Mouse (Mus musculus) ES-E14 (cell line): ENCODE data around the gene Bcl2l10.

ENCODE experiments used
- CHD2 ChIP-seq: IDR thresholded peaks from 2 replicates; pipeline ENCODE4 v1.6.1; 2014; ENCODE audit warnings: mild to moderate bottlenecking, low read depth, low read length, inconsistent platforms
- HCFC1 ChIP-seq: IDR thresholded peaks from 2 replicates; pipeline ENCODE4 v1.6.1; 2012; ENCODE audit warnings: low read length, inconsistent platforms, borderline replicate concordance; ENCODE audit not compliant: insufficient read depth
- MAFK ChIP-seq: IDR thresholded peaks from 2 replicates; pipeline ENCODE4 v1.6.1; 2014; ENCODE audit warnings: mild to moderate bottlenecking, low read depth, low read length, inconsistent platforms; ENCODE audit not compliant: insufficient read depth
- ZC3H11A ChIP-seq: IDR thresholded peaks from 2 replicates; pipeline ENCODE4 v1.6.1; 2012; ENCODE audit warnings: low read depth, mild to moderate bottlenecking, inconsistent platforms, low read length, borderline replicate concordance
- ZNF384 ChIP-seq: IDR thresholded peaks from 2 replicates; pipeline ENCODE4 v1.6.1; 2012; ENCODE audit warnings: low read depth, low read length, inconsistent platforms

DNA sequence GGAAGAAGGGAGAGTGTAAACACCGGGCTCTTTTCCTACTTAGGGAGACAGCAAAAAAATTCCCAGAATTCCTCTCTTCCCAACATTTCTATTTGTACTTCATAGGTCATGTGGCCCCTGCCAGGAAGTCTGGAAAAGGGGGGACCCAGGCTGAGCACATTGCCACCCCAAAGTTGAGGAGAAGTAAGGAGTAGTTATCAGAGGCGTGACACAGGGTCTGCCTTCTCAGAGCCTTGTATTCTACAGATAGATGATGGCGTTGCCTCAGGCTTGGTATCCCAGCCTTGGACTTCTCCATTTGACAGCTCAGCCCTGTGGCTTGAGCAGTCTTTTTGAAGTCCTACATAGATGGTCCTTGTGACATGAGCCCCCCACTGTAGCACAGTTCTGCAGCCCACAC is 32.3 kb upstream of the Bcl2l10 start:
- TF ChIP-seq ZNF384 (no peak), ZC3H11A (no peak), CHD2 (no peak), MAFK (no peak), HCFC1 (no peak)
